Mouse (Mus musculus) gastrocnemius, adult 8-10 months (tissue): ENCODE results near the gene Rbm4b. TPM values are rescaled to one million over a fixed set of nuclear protein-coding genes. Genes with fewer than 3 reads are reported as not detected.
"Not testable (repeated sequence)": the region's sequence is repeated elsewhere in the genome, so short reads cannot be mapped to it uniquely, and the experiment has no call there.

Source experiments
- DNase-seq, 2 experiments: peaks; one replicate each; pipeline ENCODE4 v3.0.0; 2022; ENCODE audit warnings: low spot score in 2 of 2
- total RNA-seq, 4 experiments: library from RNA; stranded (reverse); gene quantifications; 2 replicates each; pipeline ENCODE4 v1.2.4; 2022

The Rbm4b gene
- total RNA-seq, 4 experiments from 2014 or later, result 2.0 to 2.9 (median 2.7) TPM

- no peak for DNase-seq
Observed at GRCm38 (mm10) chr19:4744026-4744425, 12.3 kb upstream of the Rbm4b start.

DNA sequence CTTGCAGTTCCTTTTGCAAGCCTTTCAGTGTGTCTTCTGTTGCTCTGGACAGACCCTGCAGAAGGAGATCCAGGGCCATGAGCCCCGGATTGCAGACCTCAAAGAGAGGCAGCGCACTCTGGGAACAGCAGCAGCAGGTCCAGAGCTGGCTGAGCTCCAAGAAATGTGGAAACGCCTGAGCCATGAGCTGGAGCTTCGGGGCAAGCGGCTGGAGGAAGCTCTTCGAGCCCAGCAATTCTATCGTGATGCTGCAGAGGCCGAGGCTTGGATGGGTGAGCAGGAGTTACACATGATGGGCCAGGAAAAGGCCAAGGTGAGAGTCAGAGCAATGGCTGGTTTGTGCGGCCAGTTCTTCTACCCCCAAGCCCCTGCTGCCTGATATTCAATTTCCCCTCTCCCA lies 11.2 kb upstream of the Rbm4b start:
- no peak for DNase-seq

DNA sequence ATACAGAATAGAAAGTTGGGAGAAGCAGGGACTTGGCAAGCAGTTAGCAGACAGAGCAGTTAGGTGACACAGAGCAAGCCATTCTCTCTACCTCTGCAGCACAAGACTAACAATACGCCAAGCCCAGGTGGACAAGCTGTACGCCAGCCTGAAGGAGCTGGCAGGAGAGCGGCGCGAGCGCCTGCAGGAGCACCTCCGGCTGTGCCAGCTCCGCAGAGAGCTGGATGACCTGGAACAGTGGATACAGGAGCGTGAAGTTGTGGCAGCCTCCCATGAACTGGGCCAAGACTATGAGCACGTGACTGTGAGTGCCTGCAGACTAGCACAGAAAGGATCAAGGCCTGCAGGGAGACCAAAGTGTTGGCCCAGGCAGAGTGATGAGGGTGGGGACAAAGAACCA lies 10.6 kb upstream of the Rbm4b start:
- DNase-seq, result no peak

DNA sequence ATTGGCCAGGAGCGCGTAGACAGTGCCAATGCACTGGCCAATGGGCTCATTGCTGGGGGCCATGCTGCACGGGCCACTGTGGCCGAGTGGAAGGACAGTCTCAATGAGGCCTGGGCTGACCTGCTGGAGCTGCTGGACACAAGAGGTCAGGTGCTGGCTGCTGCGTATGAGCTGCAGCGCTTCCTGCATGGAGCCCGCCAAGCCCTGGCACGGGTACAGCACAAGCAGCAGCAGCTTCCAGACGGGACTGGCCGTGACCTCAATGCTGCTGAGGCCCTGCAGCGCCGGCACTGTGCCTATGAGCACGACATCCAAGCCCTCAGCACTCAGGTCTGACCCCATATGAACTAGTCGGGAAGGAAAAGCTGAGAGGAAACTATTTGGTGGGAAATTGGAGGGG lies 9.7 kb upstream of the Rbm4b start:
- peak; percentile 18 to 61 for DNase-seq

- DNase-seq, result peak in 1 of 2 experiments; percentile 1
Observed at GRCm38 (mm10) chr19:4747631-4748312, 8.5 kb upstream of the Rbm4b start.

DNA sequence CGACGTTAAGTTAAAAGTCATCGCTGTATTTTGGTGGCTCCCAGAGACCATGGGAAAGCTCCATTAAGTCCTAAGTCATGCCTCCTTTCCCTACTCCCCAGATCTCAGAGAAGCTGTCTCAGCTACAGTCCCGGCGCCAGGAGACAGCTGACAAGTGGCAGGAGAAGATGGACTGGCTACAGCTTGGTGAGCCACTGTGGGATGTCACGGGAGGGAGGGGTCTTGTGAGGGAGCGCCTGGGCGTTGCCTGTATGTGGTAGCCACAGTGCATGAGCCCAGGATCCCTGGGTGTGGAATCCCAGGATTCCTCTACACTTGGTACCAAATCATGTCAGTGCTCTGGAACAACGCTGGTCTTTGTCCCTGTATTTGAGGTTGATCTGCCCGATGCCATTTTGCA lies 7.8 kb upstream of the Rbm4b start:
- DNase-seq, result no peak

DNA sequence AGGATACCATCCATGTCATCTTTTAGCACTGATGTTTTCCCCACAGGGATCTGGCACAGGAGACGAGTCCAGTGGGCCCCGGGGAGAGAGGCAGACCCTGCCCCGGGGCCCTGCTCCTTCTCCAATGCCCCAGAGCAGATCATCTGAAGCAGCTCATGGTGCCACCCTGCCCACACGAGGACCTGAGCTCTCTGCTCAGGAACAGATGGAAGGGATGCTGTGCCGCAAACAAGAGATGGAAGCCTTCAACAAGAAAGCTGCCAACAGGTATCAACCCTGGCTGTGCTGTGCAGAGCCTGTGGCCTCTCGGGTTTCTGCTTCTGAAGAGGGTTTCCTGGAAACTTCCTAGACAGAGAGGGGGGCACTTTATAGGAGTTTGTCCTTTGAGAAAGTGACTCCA lies 6.3 kb upstream of the Rbm4b start:
- peak in 1 of 2 experiments; percentile 1 for DNase-seq

GRCm38 (mm10) chr19:4755565-4756192 lies 618 bp upstream of the Rbm4b start:
- peak; percentile 82 to 84 for DNase-seq

GRCm38 (mm10) chr19:4756921-4757320 lies 624 bp downstream of the Rbm4b start:
- DNase-seq, result no peak

DNA sequence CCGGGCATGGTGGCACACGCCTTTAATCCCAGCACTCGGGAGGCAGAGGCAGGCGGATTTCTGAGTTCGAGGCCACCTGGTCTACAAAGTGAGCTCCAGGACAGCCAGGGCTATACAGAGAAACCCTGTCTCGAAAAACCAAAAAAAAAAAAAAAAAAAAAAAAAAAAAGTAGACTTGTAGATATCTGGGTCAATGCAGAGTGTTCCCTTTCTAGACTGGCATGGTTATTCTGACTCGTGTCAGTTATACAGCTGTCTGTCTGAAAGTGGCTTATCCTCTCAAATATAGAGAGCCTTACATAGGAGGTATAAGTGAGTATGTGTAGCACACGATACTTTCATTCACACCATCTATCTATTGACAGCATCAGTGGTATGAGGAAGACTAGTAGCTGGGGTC lies 4.2 kb downstream of the Rbm4b start:
- DNase-seq, result not testable (repeated sequence)

GRCm38 (mm10) chr19:4762876-4763275 lies 6.6 kb downstream of the Rbm4b start:
- DNase-seq, result no peak

DNA sequence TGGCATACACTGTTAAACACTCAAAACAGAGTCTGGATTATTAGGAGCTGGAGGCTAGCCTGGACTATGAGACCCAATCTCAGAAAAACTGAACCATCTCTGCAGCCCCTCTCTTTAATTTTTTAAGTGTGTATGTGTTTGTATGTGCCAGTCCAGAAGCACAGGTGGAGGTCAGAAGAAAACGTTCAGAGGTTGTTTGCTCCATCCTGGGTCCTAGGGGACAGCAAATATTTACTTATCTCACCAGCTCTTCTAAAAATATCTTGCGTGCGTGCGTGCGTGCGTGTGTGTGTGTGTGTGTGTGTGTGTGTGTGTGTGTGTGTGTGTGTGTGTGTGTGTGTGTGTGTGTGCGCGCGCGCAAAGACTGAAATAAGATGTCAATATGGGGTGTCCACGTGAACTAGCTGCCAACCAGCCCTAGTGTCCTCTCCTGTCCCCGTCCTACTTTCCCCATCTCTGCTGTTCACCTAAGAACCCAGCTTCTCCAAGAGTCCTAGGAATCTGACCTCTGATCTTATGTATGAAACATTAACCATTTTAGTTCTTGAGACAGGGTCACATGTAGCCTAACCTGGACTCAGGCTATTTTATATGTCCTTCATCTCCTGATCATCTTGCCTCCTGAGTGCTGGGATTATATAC lies 11.3 kb downstream of the Rbm4b start:
- DNase-seq, result no peak

- no peak for DNase-seq
Observed at GRCm38 (mm10) chr19:4772785-4773184, 16.5 kb downstream of the Rbm4b start.

- DNase-seq, result no peak
Observed at GRCm38 (mm10) chr19:4782891-4783290, 26.6 kb downstream of the Rbm4b start.

GRCm38 (mm10) chr19:4785206-4785605 lies 28.9 kb downstream of the Rbm4b start:
- no peak for DNase-seq

GRCm38 (mm10) chr19:4786313-4786712 lies 30.0 kb downstream of the Rbm4b start:
- DNase-seq, result no peak

DNA sequence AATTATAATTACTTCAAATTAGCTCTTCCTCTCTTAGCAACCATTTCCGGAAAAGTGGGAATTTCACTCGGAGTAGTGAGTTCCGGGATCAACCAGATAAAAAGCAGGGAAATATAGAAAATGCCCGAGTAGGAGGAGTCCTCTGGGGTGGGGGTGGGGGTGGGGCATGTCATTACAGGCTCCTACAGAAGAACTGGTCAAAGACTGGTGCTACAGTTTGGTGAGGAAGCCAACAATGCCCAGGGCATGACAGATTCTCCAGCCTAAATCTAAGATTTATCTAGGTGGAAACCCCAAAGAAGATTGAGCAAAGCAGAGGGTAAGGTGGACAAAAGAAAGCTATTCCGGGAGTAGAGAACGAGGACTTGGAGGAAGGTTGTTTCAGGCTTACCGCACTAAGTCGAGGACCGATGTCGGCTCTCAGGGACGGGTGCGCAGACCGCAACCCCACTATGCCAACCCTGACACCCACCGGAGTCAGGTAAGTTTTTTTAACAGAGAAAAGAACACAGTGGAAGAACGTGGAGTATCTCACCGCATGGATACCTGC lies 37.1 kb downstream of the Rbm4b start:
- no peak for DNase-seq

DNA sequence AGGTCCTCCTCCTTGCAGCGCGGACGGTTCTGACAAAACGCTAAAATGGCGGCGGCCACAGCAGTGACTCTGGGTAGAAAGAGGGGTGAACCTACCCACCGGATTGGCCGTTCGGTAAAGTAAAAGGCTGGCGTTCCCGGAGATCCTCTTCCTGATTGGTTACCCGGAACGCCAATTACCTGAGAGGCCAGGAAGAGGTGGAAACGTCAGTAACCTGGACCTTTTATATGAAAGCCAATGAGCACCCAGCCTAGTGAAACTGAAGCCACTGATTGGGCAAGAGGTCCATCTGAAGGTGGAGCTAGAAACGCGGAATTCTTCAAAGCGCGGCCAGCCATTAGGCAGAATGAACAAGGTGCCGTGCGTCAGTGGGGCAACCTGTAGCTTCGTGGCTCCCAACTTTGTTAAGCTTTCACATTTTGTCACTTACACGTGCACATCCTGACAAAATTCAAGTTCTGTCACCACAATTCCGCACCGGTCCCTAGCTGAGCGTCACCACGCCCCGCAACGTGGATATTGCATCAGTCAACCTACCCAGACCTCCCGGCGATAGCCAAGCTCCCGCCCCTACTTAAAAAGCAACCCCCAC lies 37.6 kb downstream of the Rbm4b start, which contains the start of gene Rbm4:
Gene Rbm4 (minus strand): TSS at position 71 of the 592 bp plus-strand sequence.
- DNase-seq, result peak; percentile 95 to 96

GRCm38 (mm10) chr19:4795929-4796328 lies 39.6 kb downstream of the Rbm4b start:
- no peak for DNase-seq

GRCm38 (mm10) chr19:4797846-4798245 lies 41.5 kb downstream of the Rbm4b start:
- no peak for DNase-seq

- DNase-seq, result no peak
Observed at GRCm38 (mm10) chr19:4799083-4799482, 42.8 kb downstream of the Rbm4b start.

- no peak for DNase-seq
Observed at GRCm38 (mm10) chr19:4802691-4803091, 46.4 kb downstream of the Rbm4b start.
